Mouse (Mus musculus): ENCODE results near the gene Rhbdd1.

- TF ChIP-seq CTCF (conservative IDR thresholded peaks at IDR 0.05; ENCODE audit: insufficient read depth, insufficient read length, low read depth, low read length) (no peak), POLR2A (IDR thresholded peaks at IDR 0.05; ENCODE audit: low read depth, low read length) (no peak)
These were observed 163.6 kb downstream of the Rhbdd1 start for GRCm38 (mm10) chr1:82479696-82480487.
